Mouse (Mus musculus) midbrain, embryonic 16.5 days (tissue): ENCODE measurements at regions not wholly inside any gene's neighbourhood (a gene's known extent, or its start where the extent isn't known, plus 50 kb on each side); places are given as distances from the start of the nearest gene placed in this dataset.
"Not testable (repeated sequence)": the region's sequence is repeated elsewhere in the genome, so short reads cannot be mapped to it uniquely, and the experiment has no call there.

Experiments
- ATAC-seq: fragments of 200-750 bp; cut with Nextera tagmentation; 2 replicates; pipeline ENCODE4 v1.8.0; 2017; ENCODE audit warnings: moderate TSS enrichment
- H3K27ac ChIP-seq: fragments of 300-500 bp; sonication (generic); 2 replicates; pipeline ENCODE4 v1.5.1; 2014; ENCODE audit warnings: mild to moderate bottlenecking, low read length, mixed read lengths
- H3K27me3 ChIP-seq: fragments of 300-500 bp; sonication (generic); 2 replicates; pipeline ENCODE4 v1.6.1; 2014; ENCODE audit warnings: low read depth, low read length, mixed read lengths; ENCODE audit not compliant: control insufficient read depth, insufficient read depth
- H3K36me3 ChIP-seq: fragments of 300-500 bp; sonication (generic); 2 replicates; pipeline ENCODE4 v1.6.1; 2014; ENCODE audit warnings: mild to moderate bottlenecking, low read length, moderate library complexity, mixed read lengths; ENCODE audit not compliant: control insufficient read depth, insufficient read depth
- H3K4me1 ChIP-seq: fragments of 300-500 bp; sonication (generic); 2 replicates; pipeline ENCODE4 v1.6.1; 2014; ENCODE audit warnings: mild to moderate bottlenecking, low read length, mixed read lengths; ENCODE audit not compliant: control insufficient read depth, insufficient read depth
- H3K4me2 ChIP-seq: fragments of 300-500 bp; sonication (generic); 2 replicates; pipeline ENCODE4 v1.6.1; 2014; ENCODE audit warnings: mild to moderate bottlenecking, low read length, mixed read lengths
- H3K4me3 ChIP-seq: fragments of 300-500 bp; sonication (generic); 2 replicates; pipeline ENCODE4 v1.5.1; 2014; ENCODE audit warnings: low read depth, mild to moderate bottlenecking, low read length, moderate library complexity, mixed read lengths
- H3K9ac ChIP-seq: fragments of 300-500 bp; sonication (generic); 2 replicates; pipeline ENCODE4 v1.6.1; 2014; ENCODE audit warnings: low read depth, low read length, mixed read lengths
- H3K9me3 ChIP-seq: fragments of 300-500 bp; sonication (generic); replicated peaks from 2 replicates; pipeline ENCODE4 v1.6.1; 2014; ENCODE audit warnings: mild to moderate bottlenecking, low read length, mixed read lengths; ENCODE audit not compliant: control insufficient read depth, poor library complexity, severe bottlenecking
- WGBS: fragments of 180-500 bp; shearing (Covaris S2); extraction: QIAGEN DNeasy Blood & Tissue Kit; methylation state at CpG from one replicate; pipeline ENCODE4 v1.1.7; 2014; 5-methylcytosine and 5-hydroxymethylcytosine counted together

DNA sequence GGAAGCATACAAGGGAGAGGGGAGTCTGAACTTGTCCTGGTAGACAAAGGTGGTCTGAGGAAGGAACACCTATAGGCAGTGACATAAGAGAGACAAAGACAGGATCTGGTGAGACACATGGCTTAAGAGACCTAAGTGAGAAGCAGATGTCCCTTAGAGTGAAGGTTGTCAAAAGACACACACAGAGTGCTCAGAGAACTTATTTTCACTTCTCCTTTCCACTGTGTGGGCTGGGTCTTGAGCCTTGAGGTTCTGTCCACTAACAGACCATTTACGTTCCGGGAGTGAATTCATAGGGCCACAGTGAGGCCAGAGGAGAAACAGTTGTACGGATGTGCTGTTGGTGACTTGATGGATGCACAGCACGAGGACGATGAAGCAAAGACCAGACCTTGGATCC is 422.8 kb downstream of the Tcerg1l start:
- H3K27me3 ChIP-seq = no peaks in the 10 kb centered on the region
- H3K4me1 ChIP-seq = no peaks in the 10 kb centered on the region
- no peaks in the 10 kb centered on the region for H3K36me3 ChIP-seq
- 91% methylated on average over 5 of the region's 5 CpGs for WGBS
- H3K9ac ChIP-seq = no peak overlapping the region
- H3K27ac ChIP-seq = no peak overlapping the region
- H3K4me3 ChIP-seq = no peak overlapping the region
- ATAC-seq = no peak
- no peaks in the 10 kb centered on the region for H3K9me3 ChIP-seq
- no peak overlapping the region for H3K4me2 ChIP-seq

DNA sequence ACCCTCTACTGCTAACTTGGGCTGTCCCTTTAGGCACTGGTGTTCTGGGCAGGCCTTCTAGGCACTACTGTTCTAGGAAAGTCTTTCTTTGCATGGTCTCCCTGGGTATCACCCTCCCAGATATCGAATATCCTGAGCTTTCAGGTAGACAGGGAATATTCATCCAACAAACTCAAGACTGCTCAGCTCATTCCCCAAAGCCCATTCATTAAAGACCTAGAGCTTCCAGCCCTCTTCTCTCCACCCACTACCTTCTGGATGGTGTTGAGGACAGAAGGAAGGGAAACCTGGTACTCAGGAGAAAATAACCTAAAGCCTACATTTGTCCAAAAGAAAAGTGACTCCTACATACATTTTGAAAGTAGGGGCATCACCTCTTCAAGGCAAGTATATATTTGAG is 420.0 kb downstream of the Tcerg1l start:
- no peak overlapping the region for H3K27ac ChIP-seq
- H3K9ac ChIP-seq = no peak overlapping the region
- H3K9me3 ChIP-seq = no peaks in the 10 kb centered on the region
- no peak overlapping the region for H3K4me3 ChIP-seq
- no peaks in the 10 kb centered on the region for H3K27me3 ChIP-seq
- 76% methylated on average over 1 of the region's 1 CpGs for WGBS
- ATAC-seq = no peak
- H3K36me3 ChIP-seq = no peaks in the 10 kb centered on the region
- H3K4me1 ChIP-seq = no peaks in the 10 kb centered on the region
- no peak overlapping the region for H3K4me2 ChIP-seq

DNA sequence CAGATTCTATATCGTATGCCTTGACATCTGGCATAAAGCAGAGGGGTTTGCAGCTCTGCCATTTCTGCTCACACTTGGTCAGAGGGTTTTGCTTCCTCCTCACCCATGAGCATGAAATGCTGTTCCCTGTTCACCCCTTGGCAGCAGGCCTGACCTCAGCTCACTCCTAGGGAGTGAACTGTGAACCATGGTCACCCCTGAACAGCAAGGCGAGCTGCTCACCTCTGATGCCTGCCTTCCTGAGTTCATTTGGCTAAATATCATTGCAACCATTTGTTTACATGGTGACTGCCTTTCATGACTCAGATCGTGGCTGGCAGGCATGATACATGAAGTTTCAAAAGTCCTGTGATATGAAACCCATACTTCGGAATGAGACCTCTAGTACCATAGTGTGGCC is 418.2 kb downstream of the Tcerg1l start:
- no peaks in the 10 kb centered on the region for H3K9me3 ChIP-seq
- H3K27me3 ChIP-seq = no peaks in the 10 kb centered on the region
- no peak overlapping the region for H3K27ac ChIP-seq
- WGBS = 90% methylated on average over 4 of the region's 4 CpGs
- H3K4me1 ChIP-seq = no peaks in the 10 kb centered on the region
- no peak overlapping the region for H3K4me3 ChIP-seq
- H3K36me3 ChIP-seq = no peaks in the 10 kb centered on the region
- H3K9ac ChIP-seq = no peak overlapping the region
- ATAC-seq = no peak
- H3K4me2 ChIP-seq = no peak overlapping the region

DNA sequence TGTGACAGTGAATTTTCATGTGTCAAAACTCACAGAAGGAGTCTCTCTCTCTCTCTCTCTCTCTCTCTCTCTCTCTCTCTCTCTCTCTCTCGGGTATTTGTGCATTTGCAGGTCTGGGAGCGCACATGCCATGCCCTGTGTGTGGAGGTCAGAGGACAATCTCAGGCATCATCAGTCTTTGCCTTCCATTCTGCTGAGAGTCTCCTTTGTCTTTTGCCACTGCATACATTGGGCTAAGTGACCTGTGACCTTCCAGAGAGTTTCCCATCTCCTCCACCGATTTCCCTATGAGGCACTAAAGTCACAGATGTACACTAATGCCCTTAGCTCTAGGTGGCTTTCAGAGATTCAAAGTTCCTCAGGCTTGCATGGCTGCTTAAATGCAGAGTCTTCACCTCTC is 391.7 kb downstream of the Tcerg1l start:
- H3K27ac ChIP-seq = no peak overlapping the region
- peaks cover 4% of the 10 kb centered on the region; the same call in 1 of the 2 replicates for H3K4me1 ChIP-seq
- H3K4me2 ChIP-seq = no peak overlapping the region
- WGBS = 36% methylated on average over 3 of the region's 3 CpGs
- no peak for ATAC-seq
- H3K36me3 ChIP-seq = no peaks in the 10 kb centered on the region
- no peak overlapping the region for H3K9ac ChIP-seq
- H3K9me3 ChIP-seq = no peaks in the 10 kb centered on the region
- H3K27me3 ChIP-seq = no peaks in the 10 kb centered on the region
- H3K4me3 ChIP-seq = no peak overlapping the region

DNA sequence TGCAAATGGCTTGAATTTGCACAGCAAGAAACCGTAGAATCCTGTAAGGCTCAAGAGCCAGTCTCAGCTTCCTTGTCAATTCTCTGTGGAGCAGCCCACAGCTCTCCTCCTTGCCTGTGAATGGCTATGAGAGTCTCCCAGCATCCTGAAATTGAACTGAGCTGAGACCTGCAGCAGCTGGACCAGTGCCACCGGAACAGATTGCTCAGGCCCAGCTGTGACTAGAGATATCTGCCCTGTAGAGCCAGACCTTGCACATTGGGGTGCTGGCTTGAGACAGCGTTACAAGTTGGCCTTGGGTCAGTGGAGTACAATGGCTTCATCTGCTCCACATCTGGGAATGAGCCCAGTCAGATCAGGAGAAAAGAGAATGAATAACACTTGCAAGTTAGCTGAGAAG is 390.6 kb downstream of the Tcerg1l start:
- H3K9me3 ChIP-seq = no peaks in the 10 kb centered on the region
- no peak overlapping the region for H3K9ac ChIP-seq
- H3K27me3 ChIP-seq = no peaks in the 10 kb centered on the region
- WGBS = 56% methylated on average over 3 of the region's 3 CpGs
- H3K4me3 ChIP-seq = no peak overlapping the region
- H3K4me1 ChIP-seq = peaks cover 4% of the 10 kb centered on the region; the same call in 1 of the 2 replicates
- no peak overlapping the region for H3K4me2 ChIP-seq
- H3K36me3 ChIP-seq = no peaks in the 10 kb centered on the region
- no peak for ATAC-seq
- H3K27ac ChIP-seq = no peak overlapping the region

DNA sequence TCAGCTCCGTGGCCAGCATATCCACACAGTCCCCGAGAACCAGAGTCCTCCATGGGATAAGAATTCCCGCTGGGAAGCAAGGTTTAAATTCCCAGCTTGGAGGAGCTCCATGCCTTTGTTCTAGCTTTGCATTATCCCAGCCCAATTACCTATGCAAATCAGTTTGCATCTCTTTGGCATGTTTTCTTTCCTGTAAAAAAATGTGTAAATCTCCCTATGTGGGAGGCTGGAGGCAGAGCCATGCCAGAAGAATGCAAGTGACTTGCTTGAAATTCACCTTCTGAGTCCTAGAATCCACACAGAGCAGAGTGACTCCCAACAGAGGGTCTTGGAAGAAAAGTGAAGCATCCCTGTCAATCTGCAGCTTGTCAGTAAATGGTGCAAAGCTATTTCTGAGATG is 388.9 kb downstream of the Tcerg1l start:
- H3K9me3 ChIP-seq = no peaks in the 10 kb centered on the region
- no peaks in the 10 kb centered on the region for H3K36me3 ChIP-seq
- no peaks in the 10 kb centered on the region for H3K27me3 ChIP-seq
- no peak overlapping the region for H3K4me3 ChIP-seq
- WGBS = 19% methylated on average over 3 of the region's 3 CpGs
- peaks cover 4% of the 10 kb centered on the region; the same call in 1 of the 2 replicates for H3K4me1 ChIP-seq
- H3K27ac ChIP-seq = no peak overlapping the region
- ATAC-seq = no peak
- no peak overlapping the region for H3K4me2 ChIP-seq
- H3K9ac ChIP-seq = no peak overlapping the region

DNA sequence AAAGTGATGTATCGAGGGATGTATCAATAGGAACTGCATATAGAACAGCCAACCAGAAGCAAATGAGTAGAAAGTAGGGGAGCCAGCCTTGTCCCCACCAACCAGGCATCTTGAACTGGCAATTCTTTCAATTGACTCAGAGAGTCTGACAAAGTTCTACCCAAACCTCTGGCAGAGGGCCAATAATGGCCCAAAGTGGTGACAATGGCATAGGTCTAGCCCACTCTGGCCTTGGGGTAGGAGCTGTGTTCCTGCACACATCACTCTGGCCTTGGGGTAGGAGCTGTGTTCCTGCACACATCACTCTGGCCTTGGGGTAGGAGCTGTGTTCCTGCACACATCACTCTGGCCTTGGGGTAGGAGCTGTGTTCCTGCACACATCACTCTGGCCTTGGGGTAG is 373.5 kb downstream of the Tcerg1l start:
- H3K9ac ChIP-seq, H3K9me3 ChIP-seq, H3K4me3 ChIP-seq, H3K4me1 ChIP-seq, H3K36me3 ChIP-seq, H3K27me3 ChIP-seq, H3K4me2 ChIP-seq, ATAC-seq, H3K27ac ChIP-seq: not testable (repeated sequence)
- 94% methylated on average over 1 of the region's 1 CpGs for WGBS

DNA sequence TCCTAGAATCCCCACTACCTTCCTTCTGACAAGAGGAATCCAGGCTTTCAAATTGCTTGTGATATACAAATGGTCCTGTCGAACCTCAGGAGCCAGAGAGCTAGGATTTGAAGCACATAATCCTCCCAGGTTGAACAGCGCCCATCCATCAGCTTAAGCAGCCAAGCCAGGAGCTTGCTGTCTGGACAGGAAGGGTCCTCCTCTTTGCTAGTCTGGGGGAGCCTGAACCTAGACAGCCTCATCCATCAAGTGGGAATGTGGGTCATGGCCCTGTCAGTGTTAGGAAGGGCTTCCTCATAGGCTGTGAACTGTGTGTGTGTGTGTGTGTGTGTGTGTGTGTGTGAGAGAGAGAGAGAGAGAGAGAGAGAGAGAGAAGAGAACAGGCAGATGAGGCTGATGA is 345.8 kb downstream of the Tcerg1l start:
- Histone ChIP-seq H3K27ac (no peak overlapping the region), H3K4me1 (no peaks in the 10 kb centered on the region), H3K9ac (no peak overlapping the region), H3K36me3 (no peaks in the 10 kb centered on the region), H3K4me2 (no peak overlapping the region), H3K9me3 (no peaks in the 10 kb centered on the region), H3K4me3 (no peak overlapping the region), H3K27me3 (no peaks in the 10 kb centered on the region)
- 72% methylated on average over 2 of the region's 2 CpGs for WGBS
- ATAC-seq = no peak

DNA sequence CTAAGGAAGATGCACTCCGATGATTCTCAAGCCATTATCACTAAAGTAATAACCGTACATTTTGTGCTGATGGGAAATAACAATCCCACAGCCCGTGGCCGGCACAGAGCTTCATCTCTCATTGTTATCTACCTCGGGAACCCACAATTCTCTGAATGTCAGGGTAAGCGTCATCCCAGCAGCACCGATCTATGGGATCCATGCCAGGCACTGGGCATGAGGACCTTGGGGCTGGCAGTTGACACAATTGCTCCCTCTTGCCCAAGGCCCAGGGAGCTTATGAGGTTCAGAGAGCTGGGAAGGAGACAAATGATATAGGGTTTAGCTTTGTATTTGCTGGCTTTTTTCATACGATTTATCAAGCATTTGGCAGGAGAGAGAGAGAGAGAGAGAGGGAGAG is 342.8 kb downstream of the Tcerg1l start:
- Histone ChIP-seq H3K36me3 (no peaks in the 10 kb centered on the region), H3K4me3 (no peak overlapping the region), H3K9ac (no peak overlapping the region), H3K27ac (no peak overlapping the region), H3K9me3 (no peaks in the 10 kb centered on the region), H3K4me2 (no peak overlapping the region), H3K27me3 (no peaks in the 10 kb centered on the region), H3K4me1 (no peaks in the 10 kb centered on the region)
- no peak for ATAC-seq
- 84% methylated on average over 8 of the region's 8 CpGs for WGBS

DNA sequence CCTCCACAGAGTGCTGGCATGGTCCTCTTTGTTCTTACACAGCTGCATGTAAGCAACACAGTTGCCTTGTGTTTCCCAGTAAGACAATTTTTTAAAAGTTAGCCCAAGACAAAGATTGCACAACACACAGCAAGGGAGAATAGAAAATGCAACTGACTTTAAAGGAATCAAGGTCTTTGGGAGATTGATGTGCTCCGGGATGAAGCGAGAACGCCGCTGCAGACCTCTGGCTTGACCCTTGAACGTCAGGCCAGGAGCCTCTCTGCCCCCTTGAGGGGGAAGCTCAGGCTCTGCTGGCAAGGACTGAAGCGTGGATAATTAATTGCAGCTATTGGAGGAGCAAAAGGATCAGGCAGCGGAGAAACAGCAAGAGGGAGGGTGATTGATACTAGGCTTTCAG is 336.4 kb downstream of the Tcerg1l start:
- Histone ChIP-seq H3K27ac (no peak overlapping the region), H3K27me3 (no peaks in the 10 kb centered on the region), H3K4me3 (no peak overlapping the region), H3K36me3 (no peaks in the 10 kb centered on the region), H3K9me3 (no peaks in the 10 kb centered on the region), H3K9ac (no peak overlapping the region), H3K4me2 (no peak overlapping the region), H3K4me1 (no peaks in the 10 kb centered on the region)
- no peak for ATAC-seq
- WGBS = 27% methylated on average over 7 of the region's 7 CpGs
